Mouse (Mus musculus): ENCODE data around the gene Ntf3.

Gene Ntf3

GRCm38 (mm10) chr6:126106051-126106797 is 60.5 kb downstream of the Ntf3 start:
- DNase-seq (ENCODE audit: low spot score in 2 of 2): no peak

GRCm38 (mm10) chr6:126105083-126105740 is 61.5 kb downstream of the Ntf3 start:
- no peak for DNase-seq (ENCODE audit: low spot score in 2 of 2)

GRCm38 (mm10) chr6:126102571-126102970 is 64.1 kb downstream of the Ntf3 start:
- no peak for DNase-seq (ENCODE audit: low spot score in 2 of 2)

GRCm38 (mm10) chr6:126102007-126102406 is 64.7 kb downstream of the Ntf3 start:
- DNase-seq (ENCODE audit: low spot score in 2 of 2): no peak

- DNase-seq (ENCODE audit: low spot score in 2 of 2): no peak
These were observed 66.1 kb downstream of the Ntf3 start for GRCm38 (mm10) chr6:126100579-126100978.

GRCm38 (mm10) chr6:126097471-126097870 is 69.2 kb downstream of the Ntf3 start:
- no peak for DNase-seq (ENCODE audit: low spot score in 2 of 2)

GRCm38 (mm10) chr6:126096085-126096484 is 70.6 kb downstream of the Ntf3 start:
- DNase-seq (ENCODE audit: low spot score in 2 of 2): no peak

- no peak for DNase-seq (ENCODE audit: low spot score in 2 of 2)
These were observed 71.7 kb downstream of the Ntf3 start for GRCm38 (mm10) chr6:126095041-126095440.

GRCm38 (mm10) chr6:126092026-126092425 is 74.7 kb downstream of the Ntf3 start:
- no peak for DNase-seq (ENCODE audit: low spot score in 2 of 2)

- no peak for DNase-seq (ENCODE audit: low spot score in 2 of 2)
These were observed 76.6 kb downstream of the Ntf3 start for GRCm38 (mm10) chr6:126090063-126090462.

GRCm38 (mm10) chr6:126088489-126089265 is 78.0 kb downstream of the Ntf3 start:
- no peak for DNase-seq (ENCODE audit: low spot score in 2 of 2)

- DNase-seq (ENCODE audit: low spot score in 2 of 2): no peak
These were observed 80.3 kb downstream of the Ntf3 start for GRCm38 (mm10) chr6:126086321-126086950.

- DNase-seq (ENCODE audit: low spot score in 2 of 2): no peak
These were observed 86.2 kb downstream of the Ntf3 start for GRCm38 (mm10) chr6:126080531-126080930.

GRCm38 (mm10) chr6:126057706-126058105 is 109.0 kb downstream of the Ntf3 start:
- DNase-seq (ENCODE audit: low spot score in 2 of 2): no peak

GRCm38 (mm10) chr6:126053136-126053535 is 113.6 kb downstream of the Ntf3 start:
- no peak for DNase-seq (ENCODE audit: low spot score in 2 of 2)

Data from spleen, postnatal 14 days (tissue).